Mouse (Mus musculus): ENCODE measurements around the gene Stmn3. TPM values are rescaled to one million over a fixed set of nuclear protein-coding genes. Genes with fewer than 3 reads are reported as not detected.

Stmn3 gene
- total RNA-seq, 1 experiment: 7.9 TPM

GRCm38 (mm10) chr2:181286629-181287337 lies 27.5 kb downstream of the Stmn3 start:
- TF ChIP-seq ZC3H11A (IDR thresholded peaks at IDR 0.05; ENCODE audit: borderline replicate concordance, low read depth, low read length): no peak
- no peak for TF ChIP-seq MAFK (IDR thresholded peaks at IDR 0.05; ENCODE audit: insufficient read depth, low read depth, low read length)

GRCm38 (mm10) chr2:181279968-181280367 lies 34.3 kb downstream of the Stmn3 start:
- in situ Hi-C loops (cut with MboI; ENCODE audit: low sequenced_read_pairs in 2 of 2, unreplicated experiment in 2 of 2): no loop called here
- H3K9me3 ChIP-seq (ENCODE audit: control insufficient read depth, insufficient read depth, low read depth, low read length): no peaks in the 10 kb centered on the region
- no peak overlapping the region for H3K27ac ChIP-seq (ENCODE audit: insufficient read depth, low read depth, low read length, poor library complexity, severe bottlenecking)
- no peak overlapping the region for H3K9ac ChIP-seq (ENCODE audit: insufficient read depth, low read depth, low read length, poor library complexity, severe bottlenecking)
- DNase-seq (ENCODE audit: low read depth, low spot score): no peak
- TF ChIP-seq CHD2 (IDR thresholded peaks at IDR 0.05; ENCODE audit: low read depth, low read length): no peak
- no peak for TF ChIP-seq ZC3H11A (IDR thresholded peaks at IDR 0.05; ENCODE audit: borderline replicate concordance, low read depth, low read length)
- no peak for TF ChIP-seq HCFC1 (IDR thresholded peaks at IDR 0.05; ENCODE audit: borderline replicate concordance, insufficient read depth, low read length)
- TF ChIP-seq ZNF384 (IDR thresholded peaks at IDR 0.05; ENCODE audit: low read depth, low read length): no peak
- TF ChIP-seq MAFK (IDR thresholded peaks at IDR 0.05; ENCODE audit: insufficient read depth, low read depth, low read length): no peak
- H3K4me3 ChIP-seq (ENCODE audit: insufficient read depth in 1 of 2, low read depth in 1 of 2, low read length in 2 of 2, poor library complexity in 1 of 2, severe bottlenecking in 1 of 2): no peak overlapping the region
- H3K36me3 ChIP-seq (ENCODE audit: control insufficient read depth, insufficient read depth, low read length, poor library complexity, severe bottlenecking): peaks cover 5% of the 10 kb centered on the region
- no peaks in the 10 kb centered on the region; a peak in 1 of 4 replicates for H3K4me1 ChIP-seq (ENCODE audit: control insufficient read depth in 2 of 2, insufficient read depth in 2 of 2, low read length in 2 of 2, poor library complexity in 1 of 2)

More at GRCm38 (mm10) chr2:181286629-181287337, 27.5 kb downstream of the Stmn3 start:
- Histone ChIP-seq H3K27ac (ENCODE audit: insufficient read depth, low read depth, low read length, poor library complexity, severe bottlenecking) (peak overlapping the region; percentile 99), H3K9ac (ENCODE audit: insufficient read depth, low read depth, low read length, poor library complexity, severe bottlenecking) (peak overlapping the region; percentile 100), H3K4me1 (ENCODE audit: control insufficient read depth in 2 of 2, insufficient read depth in 2 of 2, low read length in 2 of 2, poor library complexity in 1 of 2) (peaks cover 4 to 5% of the 10 kb centered on the region in 2 experiments; a peak in 2 of 4 replicates), H3K4me3 (ENCODE audit: insufficient read depth in 1 of 2, low read depth in 1 of 2, low read length in 2 of 2, poor library complexity in 1 of 2, severe bottlenecking in 1 of 2) (peak overlapping the region; percentile 95 to 98), H3K36me3 (ENCODE audit: control insufficient read depth, insufficient read depth, low read length, poor library complexity, severe bottlenecking) (no peaks in the 10 kb centered on the region; the same call in 1 of the 2 replicates), H3K9me3 (ENCODE audit: control insufficient read depth, insufficient read depth, low read depth, low read length) (no peaks in the 10 kb centered on the region)
- DNase-seq (ENCODE audit: low read depth, low spot score): no peak
- in situ Hi-C loops (cut with MboI; ENCODE audit: low sequenced_read_pairs in 2 of 2, unreplicated experiment in 2 of 2): no loop called here

DNA sequence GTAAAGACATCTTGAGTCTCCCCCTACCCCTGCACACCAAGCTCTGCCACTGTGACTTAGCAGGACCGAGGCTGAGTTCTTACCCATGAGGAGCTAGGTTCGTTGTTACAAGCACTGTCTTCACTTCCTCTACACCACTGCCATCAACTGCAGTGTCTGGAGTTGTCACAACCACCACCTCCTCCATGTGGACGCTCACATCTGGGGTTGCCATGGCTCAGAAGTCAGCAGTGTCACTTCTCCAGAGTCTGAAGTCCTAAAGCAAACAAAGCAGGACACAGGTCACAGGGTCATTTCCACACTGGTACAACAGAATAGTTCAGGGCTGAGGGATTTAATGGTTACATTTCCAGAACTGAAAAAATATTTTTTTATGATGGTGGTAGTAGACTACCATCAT lies 36.4 kb downstream of the Stmn3 start:
- no peak overlapping the region for H3K4me3 ChIP-seq (ENCODE audit: insufficient read depth in 1 of 2, low read depth in 1 of 2, low read length in 2 of 2, poor library complexity in 1 of 2, severe bottlenecking in 1 of 2)
- H3K36me3 ChIP-seq (ENCODE audit: control insufficient read depth, insufficient read depth, low read length, poor library complexity, severe bottlenecking): peaks cover 5% of the 10 kb centered on the region
- no peaks in the 10 kb centered on the region for H3K9me3 ChIP-seq (ENCODE audit: control insufficient read depth, insufficient read depth, low read depth, low read length)
- H3K4me1 ChIP-seq (ENCODE audit: control insufficient read depth in 2 of 2, insufficient read depth in 2 of 2, low read length in 2 of 2, poor library complexity in 1 of 2): no peaks in the 10 kb centered on the region
- H3K9ac ChIP-seq (ENCODE audit: insufficient read depth, low read depth, low read length, poor library complexity, severe bottlenecking): no peak overlapping the region
- no peak overlapping the region for H3K27ac ChIP-seq (ENCODE audit: insufficient read depth, low read depth, low read length, poor library complexity, severe bottlenecking)
- no peak for DNase-seq (ENCODE audit: low read depth, low spot score)
- in situ Hi-C loops (cut with MboI; ENCODE audit: low sequenced_read_pairs in 2 of 2, unreplicated experiment in 2 of 2): no loop called here
- TF ChIP-seq MAFK (IDR thresholded peaks at IDR 0.05; ENCODE audit: insufficient read depth, low read depth, low read length) (no peak), CHD2 (IDR thresholded peaks at IDR 0.05; ENCODE audit: low read depth, low read length) (no peak), ZNF384 (IDR thresholded peaks at IDR 0.05; ENCODE audit: low read depth, low read length) (no peak)

- H3K4me1 ChIP-seq (ENCODE audit: control insufficient read depth in 2 of 2, insufficient read depth in 2 of 2, low read length in 2 of 2, poor library complexity in 1 of 2): no peaks in the 10 kb centered on the region; a peak in 1 of 4 replicates
- in situ Hi-C loops (cut with MboI; ENCODE audit: low sequenced_read_pairs in 2 of 2, unreplicated experiment in 2 of 2): no loop called here
- peaks cover 5% of the 10 kb centered on the region for H3K36me3 ChIP-seq (ENCODE audit: control insufficient read depth, insufficient read depth, low read length, poor library complexity, severe bottlenecking)
- H3K4me3 ChIP-seq (ENCODE audit: insufficient read depth in 1 of 2, low read depth in 1 of 2, low read length in 2 of 2, poor library complexity in 1 of 2, severe bottlenecking in 1 of 2): no peak overlapping the region
- DNase-seq (ENCODE audit: low read depth, low spot score): no peak
- H3K27ac ChIP-seq (ENCODE audit: insufficient read depth, low read depth, low read length, poor library complexity, severe bottlenecking): no peak overlapping the region
- H3K9me3 ChIP-seq (ENCODE audit: control insufficient read depth, insufficient read depth, low read depth, low read length): no peaks in the 10 kb centered on the region
- H3K9ac ChIP-seq (ENCODE audit: insufficient read depth, low read depth, low read length, poor library complexity, severe bottlenecking): no peak overlapping the region
- TF ChIP-seq HCFC1 (IDR thresholded peaks at IDR 0.05; ENCODE audit: borderline replicate concordance, insufficient read depth, low read length) (no peak), CHD2 (IDR thresholded peaks at IDR 0.05; ENCODE audit: low read depth, low read length) (no peak), ZNF384 (IDR thresholded peaks at IDR 0.05; ENCODE audit: low read depth, low read length) (no peak), MAFK (IDR thresholded peaks at IDR 0.05; ENCODE audit: insufficient read depth, low read depth, low read length) (no peak), ZC3H11A (IDR thresholded peaks at IDR 0.05; ENCODE audit: borderline replicate concordance, low read depth, low read length) (no peak)
These were observed 37.5 kb downstream of the Stmn3 start for GRCm38 (mm10) chr2:181276766-181277165.

- Histone ChIP-seq H3K36me3 (ENCODE audit: control insufficient read depth, insufficient read depth, low read length, poor library complexity, severe bottlenecking) (peaks cover 5% of the 10 kb centered on the region), H3K4me1 (ENCODE audit: control insufficient read depth in 2 of 2, insufficient read depth in 2 of 2, low read length in 2 of 2, poor library complexity in 1 of 2) (no peaks in the 10 kb centered on the region; a peak in 1 of 4 replicates), H3K9me3 (ENCODE audit: control insufficient read depth, insufficient read depth, low read depth, low read length) (no peaks in the 10 kb centered on the region), H3K27ac (ENCODE audit: insufficient read depth, low read depth, low read length, poor library complexity, severe bottlenecking) (no peak overlapping the region), H3K4me3 (ENCODE audit: insufficient read depth in 1 of 2, low read depth in 1 of 2, low read length in 2 of 2, poor library complexity in 1 of 2, severe bottlenecking in 1 of 2) (no peak overlapping the region), H3K9ac (ENCODE audit: insufficient read depth, low read depth, low read length, poor library complexity, severe bottlenecking) (no peak overlapping the region)
- no peak for DNase-seq (ENCODE audit: low read depth, low spot score)
- in situ Hi-C loops (cut with MboI; ENCODE audit: low sequenced_read_pairs in 2 of 2, unreplicated experiment in 2 of 2): no loop called here
- TF ChIP-seq ZNF384 (IDR thresholded peaks at IDR 0.05; ENCODE audit: low read depth, low read length) (no peak), HCFC1 (IDR thresholded peaks at IDR 0.05; ENCODE audit: borderline replicate concordance, insufficient read depth, low read length) (no peak), CHD2 (IDR thresholded peaks at IDR 0.05; ENCODE audit: low read depth, low read length) (no peak), ZC3H11A (IDR thresholded peaks at IDR 0.05; ENCODE audit: borderline replicate concordance, low read depth, low read length) (no peak), MAFK (IDR thresholded peaks at IDR 0.05; ENCODE audit: insufficient read depth, low read depth, low read length) (no peak)
These were observed 39.7 kb downstream of the Stmn3 start for GRCm38 (mm10) chr2:181274639-181275038.
